ENCODE assay signal across 9 mouse cellular contexts in the genomic region with DNA sequence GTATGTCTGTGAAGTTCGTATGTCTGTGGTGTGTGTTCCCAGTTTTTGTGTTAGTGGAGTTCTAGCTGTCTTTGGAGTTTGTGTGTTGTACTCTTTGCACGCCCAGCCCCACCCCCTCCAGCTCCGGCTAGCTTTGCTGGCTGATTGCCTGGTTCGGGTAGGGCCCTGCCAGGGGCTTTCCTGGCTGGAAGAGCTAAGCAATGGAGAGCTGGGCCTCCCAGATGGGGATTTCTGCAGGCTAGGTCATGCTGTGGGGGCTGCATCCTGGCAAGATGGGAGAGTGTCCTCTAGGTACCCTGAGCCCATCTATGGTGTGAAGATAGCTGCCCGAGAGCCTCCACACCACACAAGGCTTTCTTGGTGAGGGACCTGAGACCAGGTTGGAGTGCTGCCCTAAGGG. TPM values are rescaled to one million over a fixed set of nuclear protein-coding genes. Genes with fewer than 3 reads are reported as not detected.
DNase-seq lines count a peak whose midpoint lies in the region; ATAC-seq and TF ChIP-seq lines count a peak whose summit lies in the region.
"Had no signal": no experiment of that assay in that cellular context is flagged by ENCODE, and none has a peak within 500 bp of the region (broad histone marks: within the 10 kb centered on the region; RNA-seq: fewer than 3 reads in every experiment).

No protein-coding gene starts in this region.

- no peaks in the 10 kb centered on the region for H3K27me3 ChIP-seq in embryonic facial prominence, embryonic 14.5 days (replicated peaks; ENCODE audit: control insufficient read depth, insufficient read depth, low read length)
- no peaks in the 10 kb centered on the region for H3K27me3 ChIP-seq in heart, embryonic 15.5 days
- H3K27me3 ChIP-seq in kidney, postnatal 0 days (ENCODE audit: insufficient read depth, low read length) = no peaks in the 10 kb centered on the region
- no peaks in the 10 kb centered on the region for H3K27me3 ChIP-seq in midbrain, embryonic 13.5 days

- no peak for TF ChIP-seq CTCF in kidney, postnatal 0 days (IDR thresholded peaks at IDR 0.05; ENCODE audit: low read depth)

- H3K36me3 ChIP-seq in embryonic facial prominence, embryonic 14.5 days (ENCODE audit: control insufficient read depth, insufficient read depth, low read length) = no peaks in the 10 kb centered on the region
- H3K36me3 ChIP-seq in heart, embryonic 15.5 days = no peaks in the 10 kb centered on the region
- H3K36me3 ChIP-seq in kidney, postnatal 0 days (ENCODE audit: insufficient read depth, low read length) = no peaks in the 10 kb centered on the region
- no peaks in the 10 kb centered on the region for H3K36me3 ChIP-seq in midbrain, embryonic 13.5 days
- H3K36me3 ChIP-seq: G1E had no signal

- peak; percentile 43 to 45 for DNase-seq in left cerebral cortex, postnatal 14 days (ENCODE audit: low spot score in 2 of 2)
- no peak for DNase-seq in left cerebral cortex, adult 9 months (ENCODE audit: low spot score in 2 of 2)
- DNase-seq in embryonic facial prominence, embryonic 14.5 days (ENCODE audit: low spot score) = peak; percentile 92
- peak; percentile 80 for DNase-seq in kidney, postnatal 0 days (ENCODE audit: low spot score)
- no peak for DNase-seq in thymus, postnatal 10 days (ENCODE audit: low spot score in 2 of 2)
- no peak for DNase-seq in cerebellum, postnatal 36 days

- 27% methylated on average over 5 of the region's 5 CpGs for WGBS in embryonic facial prominence, embryonic 14.5 days
- WGBS in heart, embryonic 15.5 days = 15% methylated on average over 5 of the region's 5 CpGs
- 26% methylated on average over 5 of the region's 5 CpGs for WGBS in kidney, postnatal 0 days
- WGBS in midbrain, embryonic 13.5 days = 69% methylated on average over 5 of the region's 5 CpGs

- H3K27ac ChIP-seq in embryonic facial prominence, embryonic 14.5 days (replicated peaks; ENCODE audit: low read depth, low read length) = peak overlapping the region; percentile 88
- peak overlapping the region; percentile 95 for H3K27ac ChIP-seq in heart, embryonic 15.5 days
- peak overlapping the region; percentile 77 for H3K27ac ChIP-seq in kidney, postnatal 0 days
- H3K27ac ChIP-seq in midbrain, embryonic 13.5 days = peak overlapping the region; percentile 59

- H3K4me3 ChIP-seq in embryonic facial prominence, embryonic 14.5 days (ENCODE audit: low read depth, low read length) = no peak overlapping the region
- H3K4me3 ChIP-seq in heart, embryonic 15.5 days = no peak overlapping the region
- no peak overlapping the region for H3K4me3 ChIP-seq in kidney, postnatal 0 days (replicated peaks; ENCODE audit: low read depth, low read length)
- H3K4me3 ChIP-seq in midbrain, embryonic 13.5 days (replicated peaks) = no peak overlapping the region

- H3K9me3 ChIP-seq in embryonic facial prominence, embryonic 14.5 days (ENCODE audit: control insufficient read depth, low read length) = no peaks in the 10 kb centered on the region
- H3K9me3 ChIP-seq in heart, embryonic 15.5 days (replicated peaks) = no peaks in the 10 kb centered on the region
- no peaks in the 10 kb centered on the region for H3K9me3 ChIP-seq in kidney, postnatal 0 days (replicated peaks; ENCODE audit: low read length)
- H3K9me3 ChIP-seq in midbrain, embryonic 13.5 days = no peaks in the 10 kb centered on the region
- H3K9me3 ChIP-seq: G1E had no signal

- H3K4me1 ChIP-seq in embryonic facial prominence, embryonic 14.5 days (ENCODE audit: control insufficient read depth, insufficient read depth, low read length) = peaks cover 27% of the 10 kb centered on the region
- peaks cover 41% of the 10 kb centered on the region for H3K4me1 ChIP-seq in heart, embryonic 15.5 days (replicated peaks)
- H3K4me1 ChIP-seq in kidney, postnatal 0 days (replicated peaks; ENCODE audit: insufficient read depth, low read length) = peaks cover 17% of the 10 kb centered on the region
- H3K4me1 ChIP-seq in midbrain, embryonic 13.5 days (replicated peaks) = peaks cover 6% of the 10 kb centered on the region

- peak overlapping the region; percentile 25; the same call in 1 of the 2 replicates for H3K9ac ChIP-seq in embryonic facial prominence, embryonic 14.5 days (ENCODE audit: low read depth, low read length)
- no peak overlapping the region for H3K9ac ChIP-seq in heart, embryonic 15.5 days
- no peak overlapping the region for H3K9ac ChIP-seq in kidney, postnatal 0 days (ENCODE audit: low read depth, low read length)
- H3K9ac ChIP-seq in midbrain, embryonic 13.5 days (replicated peaks) = no peak overlapping the region

- no peak overlapping the region for H3K4me2 ChIP-seq in embryonic facial prominence, embryonic 14.5 days (ENCODE audit: low read depth, low read length)
- H3K4me2 ChIP-seq in heart, embryonic 15.5 days = peak overlapping the region; percentile 29
- H3K4me2 ChIP-seq in kidney, postnatal 0 days (ENCODE audit: low read length) = no peak overlapping the region
- no peak overlapping the region for H3K4me2 ChIP-seq in midbrain, embryonic 13.5 days (replicated peaks)

- intact Hi-C loops in left cerebral cortex, postnatal 14 days (cut with DNase I) = no loop called here

- ATAC-seq in embryonic facial prominence, embryonic 14.5 days (ENCODE audit: low read depth) = peak; percentile 72
- peak; percentile 87 for ATAC-seq in heart, embryonic 15.5 days (replicated peaks; ENCODE audit: insufficient number of reproducible peaks, insufficient read depth, low FRiP score, low read depth)
- peak; percentile 41; the same call in 1 of the 2 replicates for ATAC-seq in kidney, postnatal 0 days (replicated peaks; ENCODE audit: low FRiP score, low read depth)
- peak; percentile 34 for ATAC-seq in midbrain, embryonic 13.5 days

RNA-seq across cellular contexts. Expression of gene Sik1, which starts 28.4 kb away (rescaled TPM):
- 10 to 100 TPM; 18.8 to 21.6 TPM for total RNA-seq in left cerebral cortex, postnatal 14 days (2021)
- 25.1 and 27.8 TPM in 2 replicates for polyA plus RNA-seq in embryonic facial prominence, embryonic 14.5 days (2014; fragmentation: Nextera tagmentation; extraction: Ambion mirVana)
- polyA plus RNA-seq in heart, embryonic 15.5 days (2015; fragmentation: Nextera tagmentation; extraction: Ambion mirVana) = 16.4 and 22.5 TPM in 2 replicates
- 15.4 and 17.2 TPM in 2 replicates for polyA plus RNA-seq in kidney, postnatal 0 days (2015; fragmentation: Nextera tagmentation; extraction: Ambion mirVana)
- 16.9 and 17.6 TPM in 2 replicates for polyA plus RNA-seq in midbrain, embryonic 13.5 days (2015; fragmentation: Nextera tagmentation; extraction: Ambion mirVana)

Comparison
In these comparisons a context has a peak if more than half of its experiments do, and no peak if none do; other contexts are left out.
1. DNase-seq: peak in left cerebral cortex, postnatal 14 days (2 of 2), embryonic facial prominence, embryonic 14.5 days (single experiment) and kidney, postnatal 0 days (single experiment); none in left cerebral cortex, adult 9 months (0 of 2), thymus, postnatal 10 days (0 of 2) and cerebellum, postnatal 36 days (0 of 2).
2. ATAC-seq: peak in every context shown above with its lines; median percentile 87 in heart, embryonic 15.5 days; 72 in embryonic facial prominence, embryonic 14.5 days; 41 in kidney, postnatal 0 days; 34 in midbrain, embryonic 13.5 days.
3. Peak in every context shown above with its lines, with median percentiles within 50 percentile points of each other: H3K27ac ChIP-seq.